Mouse (Mus musculus) cortical plate, adult 2 months (tissue): ENCODE results near the gene Tmem216. TPM values are rescaled to one million over a fixed set of nuclear protein-coding genes. Genes with fewer than 3 reads are reported as not detected.

ENCODE experiments used
- H3K27ac ChIP-seq: fragments of 200-500 bp; 2 replicates; pipeline ENCODE4 v1.5.1; 2012; ENCODE audit warnings: low read length, control low read depth, inconsistent platforms; ENCODE audit not compliant: insufficient read depth
- H3K4me1 ChIP-seq: fragments of 200-500 bp; 2 replicates; pipeline ENCODE4 v1.6.1; 2011; ENCODE audit warnings: low read length; ENCODE audit not compliant: control insufficient read depth, insufficient read depth
- H3K4me3 ChIP-seq: fragments of 200-500 bp; 2 replicates; pipeline ENCODE4 v1.5.1; 2011; ENCODE audit warnings: mild to moderate bottlenecking, low read length, control low read depth; ENCODE audit not compliant: insufficient read depth
- CTCF ChIP-seq: fragments of 200-500 bp; IDR thresholded peaks from 2 replicates; pipeline ENCODE4 v1.5.1; 2011; ENCODE audit warnings: mild to moderate bottlenecking, control low read depth, low read length; ENCODE audit not compliant: insufficient read depth; ENCODE audit errors: extremely low read depth
- POLR2A ChIP-seq: fragments of 200-500 bp; IDR thresholded peaks from 2 replicates; pipeline ENCODE4 v1.6.1; 2011; ENCODE audit warnings: mild to moderate bottlenecking, low read length, control low read depth; ENCODE audit not compliant: insufficient read depth; ENCODE audit errors: extremely low read depth
- polyA plus RNA-seq: library from polyadenylated mRNA; depleted of rRNA; stranded (reverse); fragments of >200 nt; gene quantifications from 2 replicates; pipeline ENCODE4 v1.2.3, GENCODE M21; 2012

Gene Tmem216
- polyA plus RNA-seq, 1 experiment, result 21.7 TPM

GRCm38 (mm10) chr19:10539454-10539853 is 16.6 kb downstream of the Tmem216 start:
- TF ChIP-seq POLR2A (no peak), CTCF (no peak)
- no peak overlapping the region for H3K27ac ChIP-seq
- H3K4me3 ChIP-seq, result no peak overlapping the region
- H3K4me1 ChIP-seq, result no peaks in the 10 kb centered on the region

- TF ChIP-seq CTCF, result no peak
- no peak overlapping the region for H3K4me3 ChIP-seq
- H3K4me1 ChIP-seq, result peaks cover 3% of the 10 kb centered on the region
- H3K27ac ChIP-seq, result no peak overlapping the region
Observed at GRCm38 (mm10) chr19:10530082-10530481, 26.0 kb downstream of the Tmem216 start.

GRCm38 (mm10) chr19:10525910-10526309 is 30.1 kb downstream of the Tmem216 start, which contains the start of gene Sdhaf2:
Sdhaf2 (minus strand) TSS chr19:10526142.
- Histone ChIP-seq H3K4me3 (peak within 1 kb of the TSS; percentile 90), H3K4me1 (peaks cover 5% of the 10 kb centered on the region), H3K27ac (peak within 1 kb of the TSS; percentile 100)
- no peak for TF ChIP-seq POLR2A
- peak; percentile 19; the same call in 1 of the 2 replicates for TF ChIP-seq CTCF

- peak within 1 kb of the TSS; percentile 90 for H3K4me3 ChIP-seq
- H3K27ac ChIP-seq, result peak within 1 kb of the TSS; percentile 100
- peaks cover 5% of the 10 kb centered on the region for H3K4me1 ChIP-seq
- TF ChIP-seq POLR2A (peak; percentile 66), CTCF (no peak)
Observed at GRCm38 (mm10) chr19:10525106-10525901, 30.7 kb downstream of the Tmem216 start, which contains the start of gene Cpsf7. Cpsf7 (plus strand) TSS chr19:10525266.

- TF ChIP-seq CTCF (no peak), POLR2A (no peak)
- Histone ChIP-seq H3K4me1 (peaks cover 5% of the 10 kb centered on the region), H3K27ac (peak overlapping the region; percentile 33), H3K4me3 (peak overlapping the region; percentile 90)
Observed at GRCm38 (mm10) chr19:10524784-10525105, 31.3 kb downstream of the Tmem216 start.

- Histone ChIP-seq H3K4me1 (peaks cover 5% of the 10 kb centered on the region), H3K27ac (no peak overlapping the region), H3K4me3 (no peak overlapping the region; the same call in 1 of the 2 replicates)
- TF ChIP-seq POLR2A (no peak), CTCF (no peak)
Observed at GRCm38 (mm10) chr19:10523483-10524080, 32.5 kb downstream of the Tmem216 start.

- peaks cover 5% of the 10 kb centered on the region for H3K4me1 ChIP-seq
- no peak overlapping the region for H3K4me3 ChIP-seq
- no peak for TF ChIP-seq CTCF
- no peak overlapping the region for H3K27ac ChIP-seq
Observed at GRCm38 (mm10) chr19:10521926-10522325, 34.1 kb downstream of the Tmem216 start.

- Histone ChIP-seq H3K27ac (no peak overlapping the region), H3K4me1 (peaks cover 2% of the 10 kb centered on the region; the same call in 1 of the 2 replicates), H3K4me3 (no peak overlapping the region)
- TF ChIP-seq POLR2A, result no peak
Observed at GRCm38 (mm10) chr19:10520355-10520754, 35.7 kb downstream of the Tmem216 start.

- TF ChIP-seq CTCF (no peak), POLR2A (no peak)
- Histone ChIP-seq H3K4me1 (no peaks in the 10 kb centered on the region), H3K27ac (no peak overlapping the region), H3K4me3 (no peak overlapping the region)
Observed at GRCm38 (mm10) chr19:10510759-10511330, 45.2 kb downstream of the Tmem216 start.

- Histone ChIP-seq H3K27ac (no peak overlapping the region), H3K4me1 (peaks cover 3% of the 10 kb centered on the region), H3K4me3 (no peak overlapping the region)
- peak; percentile 85 for TF ChIP-seq CTCF
- TF ChIP-seq POLR2A, result no peak
Observed at GRCm38 (mm10) chr19:10502571-10502970, 53.5 kb downstream of the Tmem216 start.
